Mouse (Mus musculus) forebrain, embryonic 16.5 days (tissue): ENCODE data around the gene Plxdc2. TPM values are rescaled to one million over a fixed set of nuclear protein-coding genes. Genes with fewer than 3 reads are reported as not detected.

ENCODE experiments used
- ATAC-seq: fragments of 200-750 bp; cut with Nextera tagmentation; 2 replicates; pipeline ENCODE4 v1.8.0; 2017; ENCODE audit warnings: mild to moderate bottlenecking, moderate library complexity
- H3K27ac ChIP-seq: fragments of 300-500 bp; sonication (generic); 2 replicates; pipeline ENCODE4 v1.5.1; 2014; ENCODE audit warnings: low read length, control low read depth
- H3K27me3 ChIP-seq: fragments of 300-500 bp; sonication (generic); replicated peaks from 2 replicates; pipeline ENCODE4 v1.6.1; 2014; ENCODE audit warnings: low read length; ENCODE audit not compliant: control insufficient read depth, insufficient read depth
- H3K36me3 ChIP-seq: fragments of 300-500 bp; sonication (generic); 2 replicates; pipeline ENCODE4 v1.6.1; 2014; ENCODE audit not compliant: control insufficient read depth, insufficient read depth
- H3K4me1 ChIP-seq: fragments of 300-500 bp; sonication (generic); replicated peaks from 2 replicates; pipeline ENCODE4 v1.6.1; 2014; ENCODE audit warnings: low read length; ENCODE audit not compliant: control insufficient read depth, insufficient read depth
- H3K4me2 ChIP-seq: fragments of 300-500 bp; sonication (generic); 2 replicates; pipeline ENCODE4 v1.6.1; 2014; ENCODE audit warnings: mild to moderate bottlenecking, low read length, control low read depth
- H3K4me3 ChIP-seq: fragments of 300-500 bp; sonication (generic); replicated peaks from 2 replicates; pipeline ENCODE4 v1.5.1; 2014; ENCODE audit warnings: mild to moderate bottlenecking, low read length, control low read depth
- H3K9ac ChIP-seq: fragments of 300-500 bp; sonication (generic); replicated peaks from 2 replicates; pipeline ENCODE4 v1.6.1; 2014; ENCODE audit warnings: low read depth, low read length, control low read depth
- H3K9me3 ChIP-seq: fragments of 300-500 bp; sonication (generic); 2 replicates; pipeline ENCODE4 v1.6.1; 2016; ENCODE audit warnings: low read length; ENCODE audit not compliant: control insufficient read depth
- WGBS: fragments of 180-500 bp; shearing (Covaris S2); extraction: QIAGEN DNeasy Blood & Tissue Kit; methylation state at CpG from one replicate; pipeline ENCODE4 v1.1.7; 2014; 5-methylcytosine and 5-hydroxymethylcytosine counted together
- polyA plus RNA-seq: library from polyadenylated mRNA; unstranded; fragments of >200 nt; fragmentation: Nextera tagmentation; extraction: Ambion mirVana; gene quantifications from 2 replicates; pipeline ENCODE4 v1.2.1, GENCODE M21; 2015

The Plxdc2 gene
- polyA plus RNA-seq, 1 experiment from 2014 or later, result 11.6 TPM

DNA sequence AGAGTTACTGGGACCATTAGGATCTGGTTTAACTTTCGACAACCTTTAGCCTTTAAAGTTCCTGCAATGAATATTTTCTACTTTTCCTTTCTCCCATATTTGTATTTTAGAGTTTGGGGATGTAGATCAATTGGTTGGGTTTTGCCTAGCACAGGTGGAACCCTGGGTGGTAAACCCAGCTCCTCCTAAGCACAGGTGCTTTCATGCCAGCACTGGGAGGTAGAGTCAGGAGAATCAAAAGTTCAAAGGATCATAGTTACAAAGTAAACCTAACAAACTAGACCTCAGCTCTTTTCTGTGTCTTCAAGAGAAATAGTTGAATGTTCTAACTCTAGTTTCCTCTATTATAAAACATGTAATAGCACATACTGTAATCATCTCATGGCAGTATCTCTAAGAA is 41.9 kb downstream of the Plxdc2 start:
- no peak for ATAC-seq
- H3K4me3 ChIP-seq, result no peak overlapping the region
- H3K27me3 ChIP-seq, result no peaks in the 10 kb centered on the region
- H3K4me1 ChIP-seq, result no peaks in the 10 kb centered on the region
- H3K4me2 ChIP-seq, result no peak overlapping the region
- H3K36me3 ChIP-seq, result no peaks in the 10 kb centered on the region
- no peak overlapping the region for H3K9ac ChIP-seq
- WGBS, result 89% methylated on average over 1 of the region's 1 CpGs
- no peaks in the 10 kb centered on the region for H3K9me3 ChIP-seq
- no peak overlapping the region for H3K27ac ChIP-seq

DNA sequence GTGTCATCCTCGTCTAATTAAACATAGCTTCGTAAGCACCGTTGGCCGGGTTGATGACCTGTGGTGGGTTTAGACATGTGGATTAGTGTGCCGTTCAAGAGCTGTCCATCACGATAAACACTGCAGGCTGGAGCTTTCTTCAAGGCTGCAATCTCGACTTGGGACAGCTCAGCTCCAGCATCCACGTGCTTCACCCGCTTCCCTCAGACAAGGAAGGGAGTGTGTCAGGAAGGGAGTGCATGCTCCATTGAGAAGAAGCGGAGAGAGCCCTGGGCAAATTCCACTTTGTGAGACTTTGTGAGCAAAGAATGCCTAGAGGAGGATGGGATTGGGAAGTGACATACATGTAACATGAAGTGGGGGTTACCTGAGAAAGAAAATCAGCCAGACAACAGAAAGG is 42.8 kb downstream of the Plxdc2 start:
- WGBS, result 76% methylated on average over 10 of the region's 10 CpGs
- Histone ChIP-seq H3K9me3 (no peaks in the 10 kb centered on the region), H3K4me1 (no peaks in the 10 kb centered on the region), H3K36me3 (no peaks in the 10 kb centered on the region), H3K27me3 (no peaks in the 10 kb centered on the region), H3K9ac (no peak overlapping the region), H3K27ac (no peak overlapping the region), H3K4me2 (no peak overlapping the region), H3K4me3 (no peak overlapping the region)
- ATAC-seq, result no peak

GRCm38 (mm10) chr2:16406508-16406907 is 50.4 kb downstream of the Plxdc2 start:
- no peaks in the 10 kb centered on the region for H3K9me3 ChIP-seq
- WGBS, result 88% methylated on average over 2 of the region's 2 CpGs
- H3K9ac ChIP-seq, result no peak overlapping the region
- H3K4me2 ChIP-seq, result no peak overlapping the region
- ATAC-seq, result no peak
- H3K4me1 ChIP-seq, result no peaks in the 10 kb centered on the region
- H3K4me3 ChIP-seq, result no peak overlapping the region
- H3K27ac ChIP-seq, result no peak overlapping the region
- H3K27me3 ChIP-seq, result no peaks in the 10 kb centered on the region
- no peaks in the 10 kb centered on the region for H3K36me3 ChIP-seq

DNA sequence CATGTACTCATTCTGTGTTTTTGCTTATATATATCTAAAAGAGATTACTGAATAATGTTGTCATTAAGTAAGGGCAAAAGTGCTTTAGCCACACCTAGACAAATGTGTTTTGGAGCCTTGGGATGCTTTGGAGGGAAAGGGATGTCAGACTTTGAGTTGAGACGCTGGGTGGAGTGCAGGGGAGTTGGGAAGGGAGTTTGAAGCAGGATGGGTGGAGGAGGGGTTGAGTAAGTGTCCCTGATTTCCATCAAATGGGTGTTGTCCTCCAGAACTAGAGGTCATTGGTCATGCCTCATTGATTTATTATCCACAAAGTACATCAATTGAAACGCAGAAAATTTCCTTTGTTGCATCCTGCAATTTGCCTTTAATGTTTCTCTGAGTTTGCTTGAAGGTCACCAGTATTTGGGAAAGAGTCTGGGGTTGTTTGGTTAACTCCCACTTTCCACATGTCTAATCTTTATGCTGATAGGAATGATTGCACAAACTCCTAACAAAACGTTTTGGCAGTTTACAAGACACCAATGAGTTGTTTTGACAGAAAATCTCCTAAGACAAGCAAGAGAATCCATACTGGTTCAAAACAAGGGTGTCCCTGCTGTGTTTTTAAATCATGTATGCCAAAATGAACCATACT is 58.4 kb downstream of the Plxdc2 start:
- H3K36me3 ChIP-seq, result no peaks in the 10 kb centered on the region
- H3K9ac ChIP-seq, result no peak overlapping the region
- no peak overlapping the region for H3K4me2 ChIP-seq
- WGBS, result 62% methylated on average over 3 of the region's 3 CpGs
- H3K27ac ChIP-seq, result no peak overlapping the region
- H3K27me3 ChIP-seq, result no peaks in the 10 kb centered on the region
- no peak overlapping the region for H3K4me3 ChIP-seq
- H3K9me3 ChIP-seq, result no peaks in the 10 kb centered on the region
- no peak for ATAC-seq
- H3K4me1 ChIP-seq, result no peaks in the 10 kb centered on the region

DNA sequence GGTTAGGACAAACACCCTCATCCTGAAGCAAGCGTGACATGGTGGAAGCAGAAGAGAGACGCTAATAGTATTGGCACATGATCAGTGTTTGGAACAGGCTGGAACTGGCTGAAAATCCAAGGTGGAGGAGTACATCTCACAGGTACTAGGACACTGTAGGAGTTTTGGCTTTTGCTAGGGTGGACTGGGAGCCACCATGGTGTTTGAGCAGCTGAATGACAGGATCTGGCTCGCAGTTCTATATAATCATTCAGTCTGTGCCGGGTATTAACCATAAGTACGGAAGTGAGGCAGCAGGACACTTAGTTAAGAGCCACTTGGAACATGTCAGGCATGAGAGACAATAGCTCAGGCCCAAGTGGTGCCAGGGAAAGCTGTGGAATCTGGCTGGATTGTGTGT is 82.9 kb downstream of the Plxdc2 start:
- Histone ChIP-seq H3K27me3 (no peaks in the 10 kb centered on the region), H3K9ac (no peak overlapping the region), H3K4me2 (no peak overlapping the region), H3K4me1 (no peaks in the 10 kb centered on the region), H3K27ac (no peak overlapping the region), H3K9me3 (no peaks in the 10 kb centered on the region), H3K4me3 (no peak overlapping the region), H3K36me3 (no peaks in the 10 kb centered on the region)
- 82% methylated on average over 5 of the region's 5 CpGs for WGBS
- 0 out of 2 replicates have a peak, but pooled peaks have one; percentile 15 for ATAC-seq

DNA sequence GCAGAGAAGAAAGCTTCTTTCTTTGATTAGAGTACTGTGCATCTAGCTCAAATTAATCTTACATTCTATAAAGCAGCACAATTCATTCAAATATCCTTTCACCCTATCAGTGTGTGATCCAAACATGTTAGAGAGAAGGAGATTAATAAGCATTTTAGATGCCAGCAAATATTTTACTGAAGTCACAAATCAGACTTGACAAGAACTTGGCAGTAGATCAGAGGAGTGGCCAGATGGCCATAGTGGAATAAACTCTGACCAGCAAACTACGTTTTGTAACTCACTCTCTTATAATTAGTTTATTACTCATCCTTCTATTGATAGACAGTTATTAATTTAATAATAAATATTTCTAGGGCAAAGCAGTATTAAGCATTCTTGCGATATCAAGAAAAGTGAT is 86.5 kb downstream of the Plxdc2 start:
- no peak overlapping the region for H3K4me2 ChIP-seq
- H3K4me3 ChIP-seq, result no peak overlapping the region
- H3K4me1 ChIP-seq, result no peaks in the 10 kb centered on the region
- H3K27me3 ChIP-seq, result no peaks in the 10 kb centered on the region
- no peak for ATAC-seq
- no peaks in the 10 kb centered on the region for H3K36me3 ChIP-seq
- no peaks in the 10 kb centered on the region for H3K9me3 ChIP-seq
- H3K9ac ChIP-seq, result no peak overlapping the region
- WGBS, result 68% methylated on average over 2 of the region's 2 CpGs
- H3K27ac ChIP-seq, result no peak overlapping the region

DNA sequence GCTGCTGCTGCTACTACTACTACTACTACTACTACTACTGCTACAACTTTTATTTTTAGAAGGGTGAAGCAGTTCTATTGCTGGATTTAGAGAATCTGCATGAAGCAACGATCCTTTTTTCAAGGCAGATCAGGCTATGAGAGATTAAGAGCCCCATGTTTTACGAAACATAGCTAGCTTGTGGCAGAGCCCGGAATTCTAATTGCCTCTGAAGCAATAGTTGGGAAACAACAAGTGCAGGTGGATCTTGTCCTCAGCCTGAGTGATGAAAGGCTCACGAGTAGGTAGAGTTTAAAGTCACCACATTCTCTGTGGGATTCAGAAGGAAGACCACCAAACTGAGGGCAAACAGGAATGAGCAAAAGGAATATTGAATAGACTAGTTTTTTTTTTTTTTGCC is 91.8 kb downstream of the Plxdc2 start:
- Histone ChIP-seq H3K4me3 (no peak overlapping the region), H3K4me2 (no peak overlapping the region), H3K27ac (no peak overlapping the region), H3K27me3 (no peaks in the 10 kb centered on the region), H3K9ac (no peak overlapping the region), H3K9me3 (no peaks in the 10 kb centered on the region), H3K4me1 (0 out of 2 replicates have a peak, but pooled peaks cover 2% of the 10 kb centered on the region), H3K36me3 (no peaks in the 10 kb centered on the region)
- no peak for ATAC-seq
- 76% methylated on average over 4 of the region's 4 CpGs for WGBS

DNA sequence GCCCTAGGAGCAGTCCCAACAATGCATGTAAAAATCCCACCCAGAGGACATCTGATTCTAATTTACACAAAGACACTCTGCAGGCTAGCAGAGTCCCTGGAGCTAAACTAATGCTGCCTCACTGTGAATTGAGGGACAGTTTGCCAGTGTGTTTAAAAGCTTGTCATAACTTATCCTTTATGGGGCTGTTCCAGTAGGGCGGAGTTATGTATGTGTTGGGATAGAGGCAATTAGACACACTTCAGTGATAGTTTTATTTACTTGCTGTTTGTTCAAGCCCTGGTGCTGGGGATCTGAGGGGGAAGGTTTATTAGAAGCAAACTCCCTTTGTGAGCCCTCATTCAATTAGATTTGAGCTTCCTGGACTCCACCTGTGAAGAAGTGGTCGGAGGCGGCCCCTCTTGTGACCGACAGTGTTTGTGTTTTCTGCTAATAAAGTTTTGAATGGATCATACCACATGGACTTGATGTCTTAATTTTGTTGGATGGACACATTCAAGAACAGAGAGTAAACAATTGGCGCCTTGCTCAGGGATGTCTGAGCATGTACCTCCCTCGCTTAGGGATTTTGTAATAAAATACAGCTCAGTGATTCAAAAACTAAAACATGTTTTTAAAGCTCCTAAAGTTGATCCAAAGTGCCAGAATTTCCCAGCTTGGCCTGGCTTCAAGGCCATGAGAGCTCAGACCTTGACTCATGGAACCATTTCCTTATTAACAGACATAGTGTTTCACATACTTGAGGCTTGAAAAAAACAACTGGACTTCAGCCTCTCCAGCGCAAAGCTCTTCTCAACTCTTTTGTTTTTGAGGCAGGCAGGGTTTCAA is 94.9 kb downstream of the Plxdc2 start:
- Histone ChIP-seq H3K27ac (no peak overlapping the region), H3K36me3 (no peaks in the 10 kb centered on the region), H3K9ac (no peak overlapping the region), H3K4me1 (0 out of 2 replicates have a peak, but pooled peaks cover 2% of the 10 kb centered on the region), H3K4me3 (no peak overlapping the region), H3K9me3 (no peaks in the 10 kb centered on the region), H3K27me3 (no peaks in the 10 kb centered on the region), H3K4me2 (no peak overlapping the region)
- whole genome bisulfite sequencing, result 15% methylated on average over 7 of the region's 7 CpGs
- ATAC-seq, result peak; percentile 64; the same call in 1 of the 2 replicates

DNA sequence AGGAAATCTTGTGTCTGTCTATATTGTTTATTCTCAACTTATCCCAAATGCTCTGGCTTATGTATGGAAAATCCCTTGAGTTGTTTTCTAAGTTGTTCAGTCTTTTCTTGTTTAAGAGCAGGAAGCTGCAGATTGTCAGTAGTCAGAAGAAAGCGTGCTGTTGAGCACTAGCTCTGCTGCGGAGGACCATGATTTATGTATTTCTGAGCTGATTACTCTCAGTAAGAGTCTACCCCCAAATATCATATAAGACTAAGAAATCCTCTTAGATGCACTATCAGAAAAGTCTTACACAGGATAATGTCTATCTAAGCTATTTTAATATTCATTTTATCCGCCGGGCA is 95.5 kb downstream of the Plxdc2 start:
- ATAC-seq, result no peak
- Histone ChIP-seq H3K4me3 (no peak overlapping the region), H3K4me1 (0 out of 2 replicates have a peak, but pooled peaks cover 2% of the 10 kb centered on the region), H3K4me2 (no peak overlapping the region), H3K27ac (no peak overlapping the region), H3K36me3 (no peaks in the 10 kb centered on the region), H3K9me3 (no peaks in the 10 kb centered on the region), H3K27me3 (no peaks in the 10 kb centered on the region), H3K9ac (no peak overlapping the region)
- 96% methylated on average over 4 of the region's 4 CpGs for WGBS
